Comparison of ENCODE assay signal across 8 mouse cellular contexts in genomic region chr10:58813081-58813800, GRCm38 (mm10). TPM values are rescaled to one million over a fixed set of nuclear protein-coding genes. Genes with fewer than 3 reads are reported as not detected.
DNase-seq lines count a peak whose midpoint lies in the region; ATAC-seq and TF ChIP-seq lines count a peak whose summit lies in the region.

Gene Sh3rf3 (plus strand): TSS chr10:58813359.

- H3K27ac ChIP-seq in heart, embryonic 15.5 days: no peak within 1 kb of the TSS
- H3K27ac ChIP-seq in lung, embryonic 14.5 days (ENCODE audit: low read depth): peak within 1 kb of the TSS; percentile 26; the same call in 1 of the 2 replicates

- H3K36me3 ChIP-seq in heart, embryonic 15.5 days: no peaks in the 10 kb centered on the region
- no peaks in the 10 kb centered on the region for H3K36me3 ChIP-seq in lung, embryonic 14.5 days (ENCODE audit: insufficient read depth)

- TF ChIP-seq CTCF in lung, embryonic 14.5 days (IDR thresholded peaks at IDR 0.05; ENCODE audit: low read depth): no peak

- no peaks in the 10 kb centered on the region for H3K9me3 ChIP-seq in heart, embryonic 15.5 days (replicated peaks)
- H3K9me3 ChIP-seq in lung, embryonic 14.5 days (ENCODE audit: low read depth, low read length): no peaks in the 10 kb centered on the region

- H3K4me2 ChIP-seq in heart, embryonic 15.5 days: peak within 1 kb of the TSS; percentile 100
- H3K4me2 ChIP-seq in lung, embryonic 14.5 days: peak within 1 kb of the TSS; percentile 98

- H3K9ac ChIP-seq in heart, embryonic 15.5 days: peak within 1 kb of the TSS; percentile 52
- H3K9ac ChIP-seq in lung, embryonic 14.5 days: peak within 1 kb of the TSS; percentile 58

- ATAC-seq in heart, embryonic 15.5 days (replicated peaks; ENCODE audit: insufficient number of reproducible peaks, insufficient read depth, low FRiP score, low read depth): peak; percentile 48; the same call in 1 of the 2 replicates
- peak; percentile 67 for ATAC-seq in lung, embryonic 14.5 days (ENCODE audit: insufficient read depth)
- no peak for ATAC-seq in erythroblast, adult 5-6 weeks (replicated peaks; ENCODE audit: low FRiP score, poor library complexity, severe bottlenecking)

- peaks cover 79% of the 10 kb centered on the region for H3K27me3 ChIP-seq in heart, embryonic 15.5 days
- peaks cover 25% of the 10 kb centered on the region for H3K27me3 ChIP-seq in lung, embryonic 14.5 days (ENCODE audit: insufficient read depth, low read length)

- peaks cover 17% of the 10 kb centered on the region for H3K4me1 ChIP-seq in heart, embryonic 15.5 days (replicated peaks)
- H3K4me1 ChIP-seq in lung, embryonic 14.5 days (ENCODE audit: insufficient read depth): no peaks in the 10 kb centered on the region

- H3K4me3 ChIP-seq in heart, embryonic 15.5 days: peak within 1 kb of the TSS; percentile 64
- peak within 1 kb of the TSS; percentile 62 for H3K4me3 ChIP-seq in lung, embryonic 14.5 days (ENCODE audit: low read depth, low read length)

- DNase-seq in thymus, postnatal 14 days: peak; percentile 3
- no peak for DNase-seq in thymus, postnatal 10 days (ENCODE audit: low spot score in 2 of 2)
- peak; percentile 52 for DNase-seq in embryo, embryonic 9.5 days (ENCODE audit: extremely low spot score)
- peak; percentile 17 for DNase-seq in layer of hippocampus, adult 9-11 months
- DNase-seq in lung, embryonic 14.5 days: peak; percentile 53
- DNase-seq in ovary, postnatal 14 days (ENCODE audit: low spot score): peak; percentile 18

- under 1% methylated on average over 78 of the region's 79 CpGs for WGBS in heart, embryonic 15.5 days
- under 1% methylated on average over 78 of the region's 79 CpGs for WGBS in lung, embryonic 14.5 days

RNA-seq across cellular contexts. Expression of gene Sh3rf3, which starts in this region (rescaled TPM):
- polyA plus RNA-seq in heart, embryonic 15.5 days (2015; fragmentation: Nextera tagmentation; extraction: Ambion mirVana): 0.34 and 0.99 TPM in 2 replicates
- 2.1 and 3.3 TPM in 2 replicates for polyA plus RNA-seq in lung, embryonic 14.5 days (2014; fragmentation: Nextera tagmentation; extraction: Ambion mirVana)
- not detected in 2 replicates for total RNA-seq in erythroblast, adult 5-6 weeks (2015; ENCODE audit: low replicate concordance)
- not detected in 2 replicates for total RNA-seq in erythroblast, adult 5-6 weeks (2017; ENCODE audit: low replicate concordance)

Comparison
In these comparisons a context has a peak if more than half of its experiments do, and no peak if none do; other contexts are left out.
1. DNase-seq: peak in thymus, postnatal 14 days (single experiment), embryo, embryonic 9.5 days (single experiment), layer of hippocampus, adult 9-11 months (single experiment), lung, embryonic 14.5 days (single experiment) and ovary, postnatal 14 days (single experiment); none in thymus, postnatal 10 days (0 of 2).
2. Peak in ATAC-seq, H3K4me3 ChIP-seq, H3K9ac ChIP-seq and H3K4me2 ChIP-seq in heart, embryonic 15.5 days; RNA of the gene not detected or under 1 TPM.